Mouse (Mus musculus) cerebellum, adult 18-20 months (tissue): ENCODE results near the gene Siglech.
"Not testable (repeated sequence)": the region's sequence is repeated elsewhere in the genome, so short reads cannot be mapped to it uniquely, and the experiment has no call there.

Experiments
- DNase-seq, 2 experiments: peaks; one replicate each; pipeline ENCODE4 v3.0.0; 2021

Gene Siglech

GRCm38 (mm10) chr7:55767926-55768325, at the start of gene Siglech:
Gene Siglech, plus strand, starts transcription at chr7:55768178.
- no peak for DNase-seq

GRCm38 (mm10) chr7:55722673-55723072, 45.3 kb upstream of the Siglech start:
- no peak for DNase-seq

GRCm38 (mm10) chr7:55728903-55729302, 39.1 kb upstream of the Siglech start:
- DNase-seq = peak; percentile 64 to 75

- peak in 1 of 2 experiments; percentile 9 for DNase-seq
Measured at GRCm38 (mm10) chr7:55734483-55734882, 33.5 kb upstream of the Siglech start.

- peak; percentile 65 to 69 for DNase-seq
Measured at GRCm38 (mm10) chr7:55737125-55737912, 30.7 kb upstream of the Siglech start.

GRCm38 (mm10) chr7:55743614-55744267, 24.2 kb upstream of the Siglech start:
- peak; percentile 17 to 26 for DNase-seq

GRCm38 (mm10) chr7:55744566-55745220, 23.3 kb upstream of the Siglech start:
- DNase-seq = peak; percentile 70 to 79

GRCm38 (mm10) chr7:55750841-55751240, 17.1 kb upstream of the Siglech start:
- no peak for DNase-seq

GRCm38 (mm10) chr7:55759346-55759745, 8.6 kb upstream of the Siglech start:
- no peak for DNase-seq

GRCm38 (mm10) chr7:55780011-55780410, 12.0 kb downstream of the Siglech start:
- no peak for DNase-seq

- DNase-seq = no peak
Measured at GRCm38 (mm10) chr7:55782493-55782892, 14.5 kb downstream of the Siglech start.

- DNase-seq = no peak
Measured at GRCm38 (mm10) chr7:55784580-55784979, 16.6 kb downstream of the Siglech start.

- DNase-seq = not testable (repeated sequence)
Measured at GRCm38 (mm10) chr7:55790586-55790985, 22.6 kb downstream of the Siglech start.

- DNase-seq = no peak
Measured at GRCm38 (mm10) chr7:55792280-55792679, 24.3 kb downstream of the Siglech start.

GRCm38 (mm10) chr7:55793236-55793951, 25.4 kb downstream of the Siglech start:
- DNase-seq = peak in 1 of 2 experiments; percentile 20

GRCm38 (mm10) chr7:55793952-55794603, 26.1 kb downstream of the Siglech start, which contains the start of gene Tubgcp5:
Gene Tubgcp5, plus strand, starts transcription at chr7:55794154.
- peak; percentile 95 to 98 for DNase-seq

GRCm38 (mm10) chr7:55799981-55800380, 32.0 kb downstream of the Siglech start:
- no peak for DNase-seq

GRCm38 (mm10) chr7:55809967-55810366, 42.0 kb downstream of the Siglech start:
- DNase-seq = no peak

GRCm38 (mm10) chr7:55824468-55824867, 56.5 kb downstream of the Siglech start:
- no peak for DNase-seq

- DNase-seq = no peak
Measured at GRCm38 (mm10) chr7:55827551-55827950, 59.6 kb downstream of the Siglech start.
